Mouse (Mus musculus) liver, adult 2 months (tissue): ENCODE measurements around the gene Ncmap. TPM values are rescaled to one million over a fixed set of nuclear protein-coding genes. Genes with fewer than 3 reads are reported as not detected.

Experiments
- DNase-seq: peaks from one replicate; pipeline ENCODE4 v3.0.0-alpha.2; 2011; ENCODE audit warnings: low read depth, low spot score; ENCODE audit errors: extremely low read depth
- H3K27ac ChIP-seq: fragments of 200-500 bp; replicated peaks from 2 replicates; pipeline ENCODE4 v1.5.1; 2012; ENCODE audit warnings: low read depth, mild to moderate bottlenecking, control low read depth, inconsistent platforms, low read length; ENCODE audit not compliant: insufficient read depth
- H3K27me3 ChIP-seq: fragments of 200-500 bp; 2 replicates; pipeline ENCODE4 v1.6.1; 2012; ENCODE audit warnings: mild to moderate bottlenecking, moderate library complexity, low read length, inconsistent platforms; ENCODE audit not compliant: control insufficient read depth, insufficient read depth
- H3K36me3 ChIP-seq: fragments of 200-500 bp; 2 replicates; pipeline ENCODE4 v1.6.1; 2012; ENCODE audit warnings: low read length, inconsistent platforms; ENCODE audit not compliant: control insufficient read depth, insufficient read depth
- H3K4me1 ChIP-seq: fragments of 200-500 bp; 2 replicates; pipeline ENCODE4 v1.6.1; 2011; ENCODE audit warnings: low read length; ENCODE audit not compliant: control insufficient read depth, insufficient read depth
- H3K4me3 ChIP-seq: fragments of 200-500 bp; 2 replicates; pipeline ENCODE4 v1.5.1; 2011; ENCODE audit warnings: low read depth, mild to moderate bottlenecking, control low read depth, low read length, moderate library complexity; ENCODE audit not compliant: insufficient read depth
- H3K79me2 ChIP-seq: fragments of 200-500 bp; 2 replicates; pipeline ENCODE4 v1.6.1; 2012; ENCODE audit warnings: inconsistent platforms, mild to moderate bottlenecking, low read length, moderate library complexity; ENCODE audit not compliant: control insufficient read depth, insufficient read depth
- H3K9ac ChIP-seq: fragments of 200-500 bp; 2 replicates; pipeline ENCODE4 v1.6.1; 2012; ENCODE audit warnings: low read depth, mild to moderate bottlenecking, control low read depth, inconsistent platforms, low read length
- CTCF ChIP-seq: fragments of 200-500 bp; IDR thresholded peaks from 2 replicates; pipeline ENCODE4 v1.5.1; 2011; ENCODE audit warnings: low read depth, low read length, control low read depth
- POLR2A ChIP-seq: fragments of 200-500 bp; IDR thresholded peaks from 2 replicates; pipeline ENCODE4 v1.6.1; 2011; ENCODE audit warnings: low read length, control low read depth; ENCODE audit not compliant: insufficient read depth; ENCODE audit errors: extremely low read depth
- WGBS: fragments of 180-500 bp; shearing (Covaris S2); methylation state at CpG from one replicate; pipeline ENCODE4 v1.1.7; 2018; 5-methylcytosine and 5-hydroxymethylcytosine counted together
- polyA plus RNA-seq: library from polyadenylated mRNA; depleted of rRNA; stranded (reverse); fragments of >200 nt; gene quantifications from 2 replicates; pipeline ENCODE4 v1.2.3, GENCODE M21; 2012
- total RNA-seq: library from RNA; depleted of rRNA; stranded (reverse); fragments of >200 nt; gene quantifications from 2 replicates; pipeline ENCODE4 v1.2.3, GENCODE M21; 2014

The Ncmap gene
- total and polyA plus RNA-seq, 2 experiments = 3.6 to 3.7 TPM

DNA sequence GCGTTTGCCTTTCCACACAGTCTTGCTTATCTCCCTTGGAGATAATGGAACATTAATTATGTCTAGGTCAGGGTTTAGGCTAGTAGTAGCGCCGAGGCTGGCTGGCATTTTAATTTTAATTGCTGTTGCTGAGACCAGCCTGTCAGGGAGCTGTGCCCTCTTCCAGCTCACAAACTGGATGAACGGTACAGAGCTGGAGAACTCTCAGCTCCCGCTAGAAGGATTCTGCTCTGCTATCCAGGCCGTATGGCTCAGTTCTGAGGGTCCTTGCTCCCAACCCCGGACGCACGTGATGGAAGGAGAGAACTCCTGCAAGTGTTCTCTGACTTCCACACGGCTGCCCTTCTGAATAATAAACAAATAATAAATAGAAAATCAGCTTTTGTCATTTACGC lies 36.4 kb upstream of the Ncmap start:
- H3K27ac ChIP-seq = peak overlapping the region; percentile 59; the same call in 1 of the 2 replicates

DNA sequence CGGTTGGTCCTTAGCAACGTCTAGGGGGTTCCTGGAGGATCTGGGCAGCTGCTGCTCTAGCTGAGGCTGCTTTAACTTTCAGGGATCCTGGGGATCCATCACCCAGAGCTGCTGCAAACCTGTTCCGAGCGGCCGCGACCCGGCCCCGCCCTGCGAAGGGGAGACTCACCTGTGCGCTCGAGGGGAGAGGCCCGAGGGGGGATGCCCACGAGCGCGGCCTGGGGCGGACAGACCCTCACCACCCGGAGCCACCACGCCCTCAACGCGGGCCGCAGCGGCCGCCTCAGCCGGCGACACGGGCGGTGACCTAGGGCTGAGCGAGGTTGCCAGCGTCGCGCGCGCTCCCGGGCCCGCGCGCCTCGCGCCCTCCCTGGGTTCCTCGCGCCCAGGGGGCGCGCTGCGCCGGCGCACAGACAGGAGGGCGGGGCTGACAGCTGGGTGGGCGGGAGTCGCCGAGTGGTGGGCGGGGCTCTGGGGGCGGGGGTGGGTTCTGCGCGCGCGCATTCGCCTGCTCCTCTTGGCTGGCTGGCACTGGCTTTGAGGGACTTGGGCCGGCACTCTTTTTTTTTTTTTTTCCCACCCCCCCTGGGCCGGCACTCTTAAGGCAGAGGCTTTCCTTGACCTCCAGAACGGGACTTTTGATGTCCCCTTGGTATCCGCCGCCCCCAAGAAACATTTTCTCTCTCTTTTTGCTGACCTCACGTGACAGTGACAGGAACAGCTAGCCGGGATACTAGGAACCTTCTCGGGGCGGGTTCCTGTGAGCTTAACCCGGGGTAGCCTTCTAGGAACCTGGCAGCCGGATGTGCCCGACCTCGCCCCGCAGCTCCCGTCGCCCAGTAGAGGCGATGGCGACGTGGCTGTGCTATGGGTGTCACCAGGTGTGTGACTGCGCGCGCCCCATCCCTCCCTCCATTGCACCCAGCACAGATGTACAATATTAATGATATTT lies 35.7 kb upstream of the Ncmap start, which contains the start of gene Rcan3:
Rcan3 (minus strand) TSS at position 411 of the 952 bp plus-strand sequence.
- 1% methylated on average over 78 of the region's 79 CpGs for WGBS
- DNase-seq = peak; percentile 62
- TF ChIP-seq POLR2A = 0 out of 2 replicates have a peak, but pooled peaks have one; percentile 15
- peak; percentile 13; the same call in 1 of the 2 replicates for TF ChIP-seq CTCF
- Histone ChIP-seq H3K27ac (peak within 1 kb of the TSS; percentile 59), H3K27me3 (no peaks in the 10 kb centered on the region), H3K79me2 (no peaks in the 10 kb centered on the region), H3K4me1 (peaks cover 2% of the 10 kb centered on the region; the same call in 1 of the 2 replicates), H3K9ac (peak within 1 kb of the TSS; percentile 87), H3K4me3 (peak within 1 kb of the TSS; percentile 83), H3K36me3 (no peaks in the 10 kb centered on the region)

More for the DNA sequence above, 36.4 kb upstream of the Ncmap start:
- Histone ChIP-seq H3K4me1 (peaks cover 2% of the 10 kb centered on the region; the same call in 1 of the 2 replicates), H3K79me2 (no peaks in the 10 kb centered on the region), H3K27me3 (no peaks in the 10 kb centered on the region), H3K4me3 (peak overlapping the region; percentile 69; the same call in 1 of the 2 replicates), H3K9ac (peak overlapping the region; percentile 70), H3K36me3 (no peaks in the 10 kb centered on the region)
- WGBS = 38% methylated on average over 11 of the region's 11 CpGs
- TF ChIP-seq POLR2A (no peak), CTCF (no peak)
- DNase-seq = no peak

DNA sequence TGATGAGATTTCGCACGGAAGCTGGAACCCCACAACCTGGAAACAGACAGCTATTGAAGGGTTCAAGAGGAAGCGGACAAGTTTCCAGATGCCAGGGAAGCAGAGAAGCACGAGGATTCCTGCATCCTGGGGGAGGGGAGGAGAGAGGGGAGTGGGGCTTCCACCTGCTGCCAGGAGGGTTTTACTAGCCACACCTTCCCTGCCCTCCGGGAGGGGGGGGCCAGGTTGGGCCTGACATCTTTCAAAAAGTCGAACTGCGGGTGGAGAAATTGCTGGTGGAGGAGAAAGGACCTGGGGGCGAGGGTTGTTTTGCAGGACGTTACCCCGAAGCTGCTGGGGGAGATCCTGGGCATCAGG lies 35.0 kb upstream of the Ncmap start:
- Histone ChIP-seq H3K27ac (no peak overlapping the region), H3K4me1 (peaks cover 2% of the 10 kb centered on the region; the same call in 1 of the 2 replicates)
- WGBS = 35% methylated on average over 10 of the region's 10 CpGs

DNA sequence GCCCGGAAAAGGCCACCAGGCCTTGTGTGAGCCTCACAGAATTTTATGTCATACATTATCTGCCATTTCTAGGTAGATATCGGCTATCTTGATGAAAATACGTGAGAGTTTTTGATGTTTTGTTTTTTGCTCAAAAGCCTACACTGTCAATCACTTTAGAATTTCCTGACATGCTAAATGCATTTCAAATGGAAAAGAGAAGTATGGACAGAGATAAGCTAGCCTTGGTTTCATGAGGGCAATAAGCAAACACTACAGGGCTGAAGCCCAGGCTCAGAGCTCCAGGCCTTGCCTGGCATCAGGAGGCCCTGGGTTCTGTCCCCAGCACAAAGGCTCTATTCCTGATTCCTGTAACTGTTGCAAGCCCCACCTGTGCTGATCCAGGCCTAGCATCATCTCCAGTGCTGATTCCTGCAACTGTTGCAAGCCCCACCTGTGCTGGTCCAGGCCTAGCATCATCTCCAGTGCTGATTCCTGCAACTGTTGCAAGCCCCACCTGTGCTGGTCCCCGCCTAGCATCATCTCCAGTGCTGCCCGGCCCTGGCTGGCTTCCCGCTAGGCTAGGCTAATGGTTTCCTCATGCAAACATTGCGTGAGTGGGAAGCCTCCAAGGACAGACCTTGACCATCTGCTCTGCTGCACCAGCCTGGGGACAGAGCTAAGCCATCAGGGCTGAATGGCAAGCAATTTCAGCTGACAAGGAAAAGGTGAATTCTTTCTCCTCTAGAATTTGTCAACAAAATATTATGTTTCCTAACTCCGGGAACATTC lies 32.1 kb upstream of the Ncmap start:
- no peak overlapping the region for H3K27ac ChIP-seq
- WGBS = 60% methylated on average over 8 of the region's 8 CpGs
- H3K27me3 ChIP-seq = no peaks in the 10 kb centered on the region
- no peak overlapping the region for H3K4me3 ChIP-seq
- no peak for DNase-seq
- H3K9ac ChIP-seq = no peak overlapping the region
- TF ChIP-seq CTCF = no peak
- no peak for TF ChIP-seq POLR2A
- H3K79me2 ChIP-seq = no peaks in the 10 kb centered on the region
- no peaks in the 10 kb centered on the region for H3K36me3 ChIP-seq
- peaks cover 2% of the 10 kb centered on the region; the same call in 1 of the 2 replicates for H3K4me1 ChIP-seq

More for the DNA sequence above, 35.0 kb upstream of the Ncmap start:
- Histone ChIP-seq H3K36me3 (no peaks in the 10 kb centered on the region), H3K4me3 (peak overlapping the region; percentile 83), H3K27me3 (no peaks in the 10 kb centered on the region), H3K79me2 (no peaks in the 10 kb centered on the region), H3K9ac (peak overlapping the region; percentile 87)
- TF ChIP-seq CTCF (no peak), POLR2A (no peak)
- DNase-seq = no peak

DNA sequence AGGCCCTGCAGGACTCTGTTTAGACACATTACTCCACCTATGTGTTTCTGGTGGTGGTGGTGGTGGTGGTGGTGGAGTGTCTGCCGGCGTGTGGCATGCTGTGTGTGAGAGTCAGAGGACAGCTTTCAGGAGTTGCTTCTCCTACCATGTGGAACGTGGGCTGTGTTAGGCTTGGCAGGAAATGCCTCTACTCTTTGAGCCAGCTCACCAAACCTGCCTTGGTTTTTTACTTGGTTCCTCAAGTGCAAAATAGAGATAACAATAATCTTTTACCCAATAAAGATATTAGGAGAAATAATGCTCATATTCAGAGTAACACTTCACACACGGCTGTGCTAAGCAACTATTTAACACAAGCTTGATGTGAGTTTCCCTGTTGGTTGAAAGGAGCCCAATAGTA lies 31.4 kb upstream of the Ncmap start:
- H3K4me1 ChIP-seq = peaks cover under 1% of the 10 kb centered on the region; the same call in 1 of the 2 replicates
- TF ChIP-seq CTCF (no peak), POLR2A (no peak)
- H3K27me3 ChIP-seq = no peaks in the 10 kb centered on the region
- H3K4me3 ChIP-seq = no peak overlapping the region
- 87% methylated on average over 4 of the region's 4 CpGs for WGBS
- no peak for DNase-seq
- no peaks in the 10 kb centered on the region for H3K79me2 ChIP-seq
- no peak overlapping the region for H3K27ac ChIP-seq
- no peaks in the 10 kb centered on the region for H3K36me3 ChIP-seq
- no peak overlapping the region for H3K9ac ChIP-seq
